Mouse (Mus musculus): ENCODE data around the gene Ago3.
A peak's percentile ranks its signal among the peaks of the same experiment; 100 is the strongest.

The Ago3 gene

DNA sequence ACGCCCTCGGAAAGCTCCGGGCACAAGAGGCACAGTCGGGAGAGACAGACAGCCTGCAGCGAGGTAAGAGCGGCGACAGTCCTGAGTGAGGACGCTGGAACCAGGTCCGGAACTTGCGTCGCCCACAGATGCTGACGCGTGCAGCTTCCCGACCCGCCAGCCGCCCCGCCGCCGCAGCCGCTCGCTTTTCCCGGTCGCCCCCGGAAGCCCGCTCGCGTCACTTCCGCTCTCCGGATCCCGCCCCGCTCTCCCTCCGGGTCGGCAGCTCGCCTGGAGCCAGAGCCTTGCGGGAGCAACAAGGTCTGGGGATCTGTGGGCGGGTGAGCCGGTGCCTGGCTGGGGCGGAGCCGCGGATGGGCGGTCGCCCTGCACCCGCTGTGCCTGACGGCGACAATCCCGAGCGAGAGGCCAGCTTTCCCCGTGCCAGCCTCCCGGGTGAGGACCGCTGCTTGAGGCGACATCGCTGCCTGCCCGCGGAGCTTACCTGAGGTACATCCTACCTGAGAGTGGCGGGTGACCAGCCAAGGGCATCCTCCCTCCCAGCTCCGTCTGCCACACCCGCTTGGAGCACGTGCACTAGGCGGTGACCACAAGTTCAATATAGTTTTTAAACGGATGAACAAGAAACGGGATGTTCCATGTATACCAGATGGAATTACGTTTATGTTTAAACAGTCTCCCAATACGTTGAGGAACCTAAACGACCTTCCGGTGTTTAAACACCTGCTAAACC lies at the start of gene Ago3:
TSS of gene Ago3 (minus strand) at position 210 of the 733 bp plus-strand sequence.
- DNase-seq: peak; percentile 96

- peak in 1 of 2 experiments; percentile 4 for DNase-seq
Measured at GRCm38 (mm10) chr4:126473031-126473430, 43.7 kb upstream of the Ago3 start.

DNA sequence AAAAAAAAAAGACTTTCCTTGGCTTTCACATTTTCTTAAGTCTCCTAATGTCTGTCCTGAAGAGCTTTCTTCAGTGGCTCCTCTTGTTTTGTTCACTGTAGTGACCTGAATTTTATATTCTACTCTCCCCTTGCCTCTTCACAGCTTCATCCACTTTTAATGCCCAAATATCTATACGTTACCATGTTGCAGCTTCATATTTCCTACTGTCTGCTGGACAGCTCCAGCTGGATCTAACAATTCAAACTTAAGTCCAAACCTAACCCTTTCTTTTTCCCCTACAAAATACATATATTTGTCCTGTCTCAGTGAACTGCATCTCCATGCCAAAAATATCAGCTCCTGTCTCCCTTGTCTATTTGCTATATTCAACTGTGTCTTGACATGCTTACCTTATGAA lies 40.0 kb upstream of the Ago3 start:
- no peak for DNase-seq

- no peak for DNase-seq
Measured at GRCm38 (mm10) chr4:126468925-126469324, 39.6 kb upstream of the Ago3 start.

- peak; percentile 97 to 98 for DNase-seq
Measured at GRCm38 (mm10) chr4:126468285-126468901, 39.0 kb upstream of the Ago3 start, which contains the start of gene Ago1. Gene Ago1 (minus strand): TSS chr4:126468583.

- peak; percentile 77 to 87 for DNase-seq
Measured at GRCm38 (mm10) chr4:126467721-126468284, 38.4 kb upstream of the Ago3 start.

- no peak for DNase-seq
Measured at GRCm38 (mm10) chr4:126466251-126466750, 36.9 kb upstream of the Ago3 start.

DNA sequence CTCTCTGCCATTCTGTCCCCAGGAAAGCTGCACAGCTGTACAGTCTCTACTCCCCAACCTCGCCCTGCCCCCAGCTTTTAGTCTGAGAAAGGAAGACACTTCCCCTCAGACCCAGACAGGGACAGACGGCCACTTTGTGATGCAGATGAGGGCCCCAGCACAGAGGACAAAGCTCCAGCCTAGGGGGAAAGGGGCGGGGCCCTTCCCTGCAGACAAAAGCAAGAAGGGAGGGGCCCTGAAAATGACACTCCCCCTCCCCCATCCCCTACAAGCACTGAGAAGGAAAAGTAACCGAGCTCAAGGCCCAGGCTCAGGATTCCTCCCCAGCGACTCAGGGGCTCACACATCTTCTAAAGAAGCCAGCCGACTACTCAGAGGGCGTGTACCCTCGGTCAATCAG lies 36.5 kb upstream of the Ago3 start:
- DNase-seq: peak; percentile 44 to 65

GRCm38 (mm10) chr4:126464892-126465235 lies 35.5 kb upstream of the Ago3 start:
- DNase-seq: no peak

DNA sequence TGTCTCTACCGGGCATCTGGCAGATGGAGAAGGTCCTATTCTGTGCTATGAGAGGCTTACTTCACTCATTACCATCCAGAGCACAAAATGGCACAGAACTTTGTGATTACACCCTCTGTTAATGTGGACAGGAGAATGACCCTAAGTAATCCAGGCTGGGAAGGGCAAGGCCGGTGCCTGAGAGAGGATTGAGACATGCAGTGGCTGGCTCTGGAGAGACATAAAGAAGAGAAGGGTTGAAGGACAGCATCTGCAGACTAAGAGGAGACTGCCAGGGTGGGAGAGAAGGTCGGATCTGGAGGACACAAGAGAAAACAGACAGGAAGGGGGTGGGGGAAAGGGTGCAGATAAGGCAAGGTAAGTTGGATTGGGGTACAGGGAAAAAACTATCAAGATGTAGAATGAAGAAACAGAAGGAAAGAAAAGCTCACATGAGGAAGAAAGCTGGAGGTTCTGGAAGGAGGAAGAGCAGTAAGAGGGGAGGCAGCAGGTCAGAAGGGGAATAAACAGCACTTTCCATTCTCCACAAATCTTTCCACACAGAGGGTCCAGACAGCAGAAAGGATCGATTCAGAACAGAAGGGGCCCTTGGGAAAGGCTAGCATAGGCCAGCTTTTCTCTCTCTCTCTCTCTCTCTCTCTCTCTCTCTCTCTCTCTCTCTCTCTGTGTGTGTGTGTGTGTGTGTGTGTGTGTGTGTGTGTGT lies 35.0 kb upstream of the Ago3 start:
- DNase-seq: no peak

GRCm38 (mm10) chr4:126455441-126455840 lies 26.1 kb upstream of the Ago3 start:
- no peak for DNase-seq

DNA sequence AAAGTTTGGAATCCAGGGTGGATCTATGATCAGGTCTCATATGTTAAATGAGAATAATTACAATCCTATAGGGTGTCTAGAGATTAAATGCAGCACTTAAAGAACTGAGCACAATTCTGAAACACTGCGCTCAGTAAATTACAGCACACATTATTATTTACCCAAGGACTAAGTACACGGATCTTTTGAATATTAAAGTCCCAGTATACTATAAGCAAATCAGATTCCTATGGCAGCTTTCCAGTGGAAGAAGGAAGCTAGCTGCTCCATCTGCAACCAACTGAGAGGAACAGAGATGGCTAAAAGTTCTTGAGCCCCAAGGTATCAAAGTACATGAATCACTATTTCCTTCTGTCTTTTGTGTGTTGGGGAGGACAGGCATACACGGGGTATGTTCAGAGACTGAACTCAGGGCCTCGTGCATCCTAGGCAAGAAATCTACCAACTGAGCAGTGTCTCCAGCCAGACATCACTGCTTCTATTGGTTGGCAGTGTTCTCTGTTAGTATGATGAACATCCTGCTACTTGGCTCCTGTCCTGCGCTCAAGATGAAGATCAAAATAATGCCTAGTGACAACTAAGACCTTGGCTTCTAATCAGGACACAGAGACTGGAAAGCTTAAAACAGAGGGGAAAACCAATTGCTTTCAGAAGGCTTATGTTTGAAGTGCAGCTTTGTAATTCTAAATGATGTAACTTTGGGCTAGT lies 25.3 kb upstream of the Ago3 start:
- DNase-seq: no peak

- DNase-seq: no peak
Measured at GRCm38 (mm10) chr4:126450268-126450667, 20.9 kb upstream of the Ago3 start.

DNA sequence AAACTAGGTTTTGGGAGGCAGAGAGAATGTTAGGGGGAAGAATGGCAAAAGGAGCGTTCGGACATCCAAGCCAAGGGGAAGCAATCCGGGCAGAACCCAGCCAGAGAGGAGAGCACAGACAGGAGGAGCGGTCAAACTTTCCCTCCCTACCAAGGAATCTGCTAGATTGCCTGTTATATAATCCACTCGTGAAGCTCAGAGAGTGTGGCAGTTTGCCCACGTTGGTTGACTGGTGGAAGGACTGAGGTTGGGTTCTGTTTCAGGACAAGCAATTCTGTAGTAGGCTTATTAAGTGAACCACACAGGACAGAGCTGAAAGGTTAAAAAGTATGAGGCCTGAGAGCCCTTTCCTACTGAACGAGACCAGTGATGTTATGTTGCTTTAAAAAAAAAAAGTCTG lies 17.8 kb upstream of the Ago3 start:
- no peak for DNase-seq

GRCm38 (mm10) chr4:126444528-126444927 lies 15.2 kb upstream of the Ago3 start:
- DNase-seq: no peak

GRCm38 (mm10) chr4:126438261-126438660 lies 8.9 kb upstream of the Ago3 start:
- no peak for DNase-seq

- no peak for DNase-seq
Measured at GRCm38 (mm10) chr4:126436268-126436667, 6.9 kb upstream of the Ago3 start.

DNA sequence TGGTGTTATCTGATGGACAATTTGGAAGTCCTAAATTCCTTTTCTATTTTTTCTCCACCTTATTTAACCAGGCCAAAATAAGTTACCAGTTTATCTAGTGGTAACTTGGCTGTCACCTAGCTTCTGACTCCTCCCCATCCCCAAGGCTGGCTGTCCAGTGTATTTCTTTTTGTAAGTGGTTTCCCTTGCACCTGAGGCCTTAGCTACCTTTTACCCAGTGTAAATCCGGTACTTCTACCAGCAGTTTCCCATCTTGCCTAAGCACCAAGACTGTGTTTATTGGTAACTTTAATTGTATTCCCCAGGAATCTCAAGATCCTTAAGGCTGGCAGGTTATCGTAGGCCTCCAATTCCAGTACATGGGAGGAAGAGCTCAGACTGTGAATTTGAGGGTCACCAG lies 4.7 kb upstream of the Ago3 start:
- DNase-seq: no peak

DNA sequence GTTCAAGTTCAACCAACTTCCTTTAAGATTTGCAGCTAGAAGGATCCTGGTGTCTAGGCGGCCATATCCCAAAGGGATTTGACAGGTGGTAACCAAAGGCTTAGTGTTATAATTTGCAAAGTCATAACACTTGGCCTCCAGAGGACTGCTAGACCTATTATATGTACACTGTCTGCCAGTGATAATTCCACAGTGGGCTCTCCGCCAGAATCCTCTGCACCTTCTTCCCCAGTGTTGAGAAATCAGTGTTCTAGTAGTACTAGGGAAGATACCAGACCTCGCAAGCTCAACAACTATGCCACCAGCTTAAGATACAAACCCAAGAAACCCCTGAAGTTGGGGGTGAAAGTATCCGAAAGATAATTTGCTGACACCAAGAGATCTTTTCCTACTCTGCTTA lies 3.8 kb upstream of the Ago3 start:
- no peak for DNase-seq

GRCm38 (mm10) chr4:126431746-126432145 lies 2.4 kb upstream of the Ago3 start:
- no peak for DNase-seq

DNA sequence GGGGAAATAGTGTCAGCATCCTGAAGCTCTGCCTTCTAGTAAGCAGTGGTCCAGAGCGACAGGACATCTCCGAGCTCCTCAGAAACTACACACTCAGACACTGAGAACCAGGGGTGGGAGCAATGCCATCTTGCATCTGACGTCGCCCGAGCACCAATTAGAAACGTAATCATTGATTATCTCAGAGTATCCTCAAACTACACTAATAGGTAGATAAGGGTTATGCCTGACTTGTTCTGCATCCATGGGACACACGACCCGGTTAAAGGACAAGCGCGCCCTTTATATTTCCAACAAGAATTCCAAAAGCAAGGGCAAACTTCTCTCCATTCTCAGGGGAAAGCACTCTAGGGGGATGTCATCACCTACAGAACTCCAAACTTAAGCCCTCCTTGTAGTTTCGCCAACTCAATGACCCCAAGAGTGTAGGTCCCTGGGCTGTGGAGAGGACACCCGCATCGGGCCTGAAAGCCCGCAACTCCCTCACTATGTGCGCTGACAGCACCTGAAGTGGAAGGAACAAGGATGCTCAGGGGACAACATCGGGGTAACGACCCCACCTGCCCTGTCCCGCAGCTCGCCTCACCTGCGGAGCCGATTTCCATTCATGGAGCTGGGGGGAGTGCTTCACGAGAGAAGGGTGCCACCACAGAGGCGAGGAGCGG lies 542 bp downstream of the Ago3 start:
- DNase-seq: no peak

DNA sequence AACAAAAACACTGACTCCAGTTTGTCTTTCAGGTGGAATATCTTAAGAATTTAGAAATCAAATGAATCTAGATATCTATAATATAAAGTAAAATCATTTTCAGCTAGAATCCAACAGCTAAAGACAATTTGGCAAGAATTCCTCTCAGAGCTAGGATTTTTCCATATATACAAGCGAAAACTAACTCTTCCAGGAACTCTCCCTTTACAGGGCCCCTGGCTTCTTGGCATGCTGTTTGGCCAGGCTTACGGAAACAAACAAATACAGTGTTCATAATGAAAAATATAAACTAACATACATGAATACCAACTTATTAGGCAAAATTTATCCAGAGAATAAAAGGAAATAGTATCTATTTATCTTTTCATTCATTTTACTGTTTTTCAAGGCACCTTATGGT lies 5.5 kb downstream of the Ago3 start:
- no peak for DNase-seq
